Mouse (Mus musculus) CH12.LX (cell line): ENCODE data around the gene Ercc1.

ENCODE experiments used
- CTCF ChIP-seq, 2 experiments: IDR thresholded peaks in 1 of 2; conservative IDR thresholded peaks in 1 of 2; 2 replicates each; pipeline ENCODE4 v1.5.1; 2011 to 2012; ENCODE audit warnings: low read depth in 2 of 2, low read length in 2 of 2, improper control_type of control experiment in 1 of 2, inconsistent platforms in 1 of 2, mild to moderate bottlenecking in 1 of 2, moderate library complexity in 1 of 2
- JUND ChIP-seq: conservative IDR thresholded peaks from 2 replicates; pipeline ENCODE4 v1.6.1; 2011; ENCODE audit warnings: low read depth, low read length, improper control_type of control experiment
- POLR2AphosphoS2 ChIP-seq: IDR thresholded peaks from 2 replicates; pipeline ENCODE4 v1.6.1; 2011; ENCODE audit warnings: low read depth, low read length, improper control_type of control experiment
- TCF12 ChIP-seq: IDR thresholded peaks from 2 replicates; pipeline ENCODE4 v1.6.1; 2014; ENCODE audit warnings: low read depth, mild to moderate bottlenecking, inconsistent platforms, low read length, improper control_type of control experiment

- TF ChIP-seq CTCF (conservative IDR thresholded peaks at IDR 0.05 in 1 of 2, IDR thresholded peaks at IDR 0.05 in 1 of 2; ENCODE audit: low read depth in 2 of 2, low read length in 2 of 2), result peak; percentile 78 to 88
- peak; percentile 20; the same call in 1 of the 2 replicates for TF ChIP-seq TCF12
- TF ChIP-seq JUND, result no peak
- no peak for TF ChIP-seq POLR2AphosphoS2
These were observed 48.9 kb upstream of the Ercc1 start for GRCm38 (mm10) chr7:19295503-19296185.
